Mouse (Mus musculus) cerebellum, adult 18-20 months (tissue): ENCODE data around the gene Ptgis.

Experiments
- DNase-seq, 2 experiments: peaks; one replicate each; pipeline ENCODE4 v3.0.0; 2021

Ptgis gene

DNA sequence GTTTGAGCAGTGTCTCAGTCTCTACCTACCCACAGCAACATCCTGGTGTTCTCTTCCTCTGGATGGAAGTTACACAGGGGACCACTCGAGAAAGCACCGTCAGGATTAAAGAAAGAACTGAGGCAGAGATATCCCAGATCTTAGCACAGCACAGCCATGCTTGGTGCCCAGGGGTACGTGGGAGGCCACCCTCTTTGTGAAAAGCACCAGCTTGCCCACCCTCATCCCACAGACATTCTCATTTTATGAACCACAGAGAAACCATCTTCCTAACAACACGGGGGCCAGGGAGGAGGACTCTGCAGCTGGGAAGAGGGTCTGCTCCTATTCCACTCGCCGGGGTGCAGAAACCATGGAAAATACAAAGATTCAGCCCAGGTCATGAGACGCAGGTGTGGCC is 90.3 kb downstream of the Ptgis start:
- DNase-seq = no peak

DNA sequence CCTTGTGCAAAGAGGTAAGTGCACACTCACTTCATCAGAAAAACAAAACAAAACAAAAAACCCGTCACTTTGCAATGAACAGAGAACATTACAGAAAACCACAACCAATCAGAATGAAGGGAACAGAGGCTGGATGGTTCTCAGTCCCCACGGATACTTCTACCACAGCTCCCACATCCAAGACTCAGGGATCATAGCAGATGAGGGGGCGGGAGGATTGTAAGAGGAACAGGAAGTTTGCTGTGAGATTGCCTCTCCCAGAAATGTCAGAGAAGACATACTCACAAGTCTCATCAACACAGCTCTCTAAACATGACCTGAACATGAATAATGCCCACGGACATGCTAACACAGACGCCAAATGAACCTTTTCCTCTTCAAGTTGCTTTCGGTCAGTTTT is 91.4 kb downstream of the Ptgis start:
- DNase-seq = no peak

DNA sequence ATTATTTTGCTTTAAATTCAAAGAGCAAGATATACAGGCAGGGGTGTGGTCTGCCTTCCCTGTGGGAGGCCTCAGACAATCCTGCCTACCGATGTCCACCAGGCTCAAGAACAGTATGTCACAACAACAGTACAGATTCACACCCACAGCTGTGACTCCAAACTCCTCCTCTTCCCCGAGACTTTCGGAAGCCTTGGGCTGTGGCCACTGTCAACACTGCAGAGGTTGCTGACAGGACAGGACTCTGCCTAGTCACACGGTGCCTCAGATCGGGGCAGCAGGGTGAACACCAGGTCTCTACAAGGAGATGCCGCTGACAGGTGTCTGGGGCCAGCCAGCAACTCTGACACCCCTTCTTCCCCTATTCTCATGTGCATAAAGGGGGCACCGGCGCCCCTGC is 92.7 kb downstream of the Ptgis start:
- no peak for DNase-seq

DNA sequence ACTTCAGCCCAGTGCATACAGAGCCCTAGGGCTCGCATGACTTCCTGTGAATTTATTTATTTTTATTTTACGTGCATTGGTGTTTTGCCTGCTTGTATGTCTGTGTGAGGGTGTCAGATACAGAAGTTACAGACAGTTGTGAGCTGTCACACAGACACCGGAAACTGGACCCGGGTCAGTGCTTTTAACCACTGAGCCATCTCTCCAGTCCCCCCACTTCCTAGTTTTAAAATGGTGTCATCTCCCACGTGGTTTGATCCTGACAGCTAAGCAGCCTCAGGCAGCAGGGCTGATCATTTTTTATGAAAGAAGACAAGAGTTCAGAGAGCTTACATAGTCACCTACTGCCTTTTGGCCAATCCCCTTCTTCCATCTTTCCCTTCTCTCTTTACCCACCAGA is 94.5 kb downstream of the Ptgis start:
- DNase-seq = no peak

DNA sequence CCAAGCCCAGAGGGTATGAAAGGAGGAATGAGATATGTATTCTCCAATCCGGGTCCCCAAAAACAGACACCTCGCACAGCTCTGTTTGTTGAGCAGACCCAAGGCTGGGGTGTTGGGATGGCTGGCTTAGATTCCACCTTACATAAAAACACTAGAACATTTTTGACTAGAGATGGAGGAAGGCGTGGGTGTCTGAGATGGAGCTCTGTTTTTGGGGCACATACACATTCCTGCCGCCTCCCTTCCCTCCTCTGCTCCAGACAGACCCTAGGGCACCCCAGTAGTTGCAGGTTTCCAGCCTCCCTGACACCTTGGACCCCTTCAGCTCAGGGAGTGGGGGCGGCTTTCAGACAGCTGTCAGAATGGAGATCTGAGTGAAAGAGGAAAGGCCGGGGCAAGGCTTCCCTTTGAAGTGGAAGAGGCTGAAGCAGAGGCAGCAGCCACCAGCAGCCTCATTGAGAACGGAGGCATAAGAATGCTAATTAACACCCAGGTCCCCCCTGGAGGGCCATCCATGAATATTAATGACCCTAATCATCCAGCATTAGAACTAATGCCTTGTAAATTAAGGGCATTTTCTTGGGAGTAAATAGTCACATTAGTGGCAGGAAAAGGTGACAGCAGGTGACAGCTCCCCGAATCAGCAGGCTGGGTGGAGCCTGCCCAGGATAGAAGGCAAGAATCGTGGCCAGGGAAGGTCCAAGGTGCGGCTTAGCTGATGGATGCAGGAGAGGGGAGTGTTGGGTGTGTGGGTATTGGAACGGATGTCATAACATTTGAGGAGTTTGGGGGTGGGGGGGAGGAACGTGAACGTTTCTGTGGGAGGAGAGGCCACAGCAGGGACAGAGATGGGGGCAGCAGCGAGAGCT is 95.7 kb downstream of the Ptgis start:
- DNase-seq = no peak

DNA sequence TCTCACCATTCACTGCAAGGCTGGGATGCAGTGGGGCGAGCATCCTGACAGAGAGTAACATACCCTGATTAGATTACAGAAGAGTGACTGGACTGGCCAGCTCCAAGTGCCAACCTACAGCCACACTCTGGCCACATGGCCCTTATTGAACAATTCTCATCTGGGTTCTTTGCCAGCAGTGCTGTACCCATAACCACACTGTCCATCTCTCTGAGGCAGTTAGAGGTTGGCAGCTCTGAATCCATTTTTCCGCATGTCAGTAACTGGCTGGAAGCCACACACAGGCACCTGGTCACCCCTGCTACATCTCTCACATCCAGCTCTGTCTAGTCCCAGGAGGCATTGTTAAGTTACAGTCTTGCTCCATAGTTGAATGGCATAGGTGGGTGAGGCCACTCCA is 96.5 kb downstream of the Ptgis start:
- DNase-seq = no peak

DNA sequence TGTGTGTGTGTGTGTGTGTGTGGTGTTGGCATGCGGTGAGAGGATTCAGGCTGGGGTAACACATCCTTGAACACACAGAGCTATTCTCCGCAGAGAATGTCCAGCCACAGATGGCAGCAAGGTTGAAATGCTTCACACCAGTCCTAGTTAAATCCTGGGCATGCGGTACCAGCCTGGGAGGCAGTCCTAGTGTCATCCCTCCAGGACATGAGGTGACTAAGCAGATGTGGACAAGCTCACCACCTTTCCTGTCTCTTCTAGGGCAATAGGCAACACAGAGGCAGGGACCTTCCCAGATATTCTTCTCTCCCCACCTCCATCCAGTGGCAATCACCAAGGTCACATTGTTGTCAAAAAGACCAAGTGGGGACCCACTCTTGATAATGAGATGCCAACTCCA is 98.1 kb downstream of the Ptgis start:
- DNase-seq = no peak

DNA sequence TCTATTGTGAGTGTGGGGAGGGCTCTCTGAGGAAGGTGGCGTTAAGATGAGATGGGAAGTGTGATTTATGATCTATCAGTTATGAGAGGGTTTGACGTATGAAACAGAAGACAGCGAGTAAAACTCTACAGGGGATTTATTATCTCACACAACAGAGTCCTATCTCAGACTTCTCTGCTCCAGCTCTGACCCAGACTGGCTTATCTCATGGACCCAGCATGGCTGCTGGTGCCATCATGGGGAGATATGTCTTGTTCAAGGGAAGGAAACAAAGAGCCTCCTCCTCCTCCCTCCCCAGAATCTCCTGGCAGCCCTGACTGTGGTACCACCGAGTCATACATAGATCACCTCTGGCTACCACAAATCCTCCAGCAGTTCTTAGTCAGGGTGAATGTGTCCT is 98.6 kb downstream of the Ptgis start:
- no peak for DNase-seq
